Mouse (Mus musculus) embryonic facial prominence, embryonic 12.5 days (tissue): ENCODE data around the gene Ppara. TPM values are rescaled to one million over a fixed set of nuclear protein-coding genes. Genes with fewer than 3 reads are reported as not detected.

Experiments
- ATAC-seq: fragments of 200-750 bp; cut with Nextera tagmentation; 2 replicates; pipeline ENCODE4 v1.8.0; 2017; ENCODE audit not compliant: insufficient number of reproducible peaks, insufficient read depth, low FRiP score, low TSS enrichment
- H3K27ac ChIP-seq: fragments of 300-500 bp; sonication (generic); 2 replicates; pipeline ENCODE4 v1.5.1; 2016; ENCODE audit warnings: mild to moderate bottlenecking
- H3K27me3 ChIP-seq: fragments of 300-500 bp; sonication (generic); 2 replicates; pipeline ENCODE4 v1.6.1; 2016; ENCODE audit warnings: mild to moderate bottlenecking, moderate library complexity
- H3K36me3 ChIP-seq: fragments of 300-500 bp; sonication (generic); 2 replicates; pipeline ENCODE4 v1.6.1; 2016; ENCODE audit warnings: mild to moderate bottlenecking
- H3K4me1 ChIP-seq: fragments of 300-500 bp; sonication (generic); 2 replicates; pipeline ENCODE4 v1.6.1; 2016
- H3K4me2 ChIP-seq: fragments of 300-500 bp; sonication (generic); replicated peaks from 2 replicates; pipeline ENCODE4 v1.6.1; 2016; ENCODE audit warnings: mild to moderate bottlenecking, moderate library complexity
- H3K4me3 ChIP-seq: fragments of 300-500 bp; sonication (generic); 2 replicates; pipeline ENCODE4 v1.5.1; 2016; ENCODE audit warnings: mild to moderate bottlenecking
- H3K9ac ChIP-seq: fragments of 300-500 bp; sonication (generic); 2 replicates; pipeline ENCODE4 v1.6.1; 2016; ENCODE audit warnings: mild to moderate bottlenecking, moderate library complexity
- H3K9me3 ChIP-seq: fragments of 300-500 bp; sonication (generic); 2 replicates; pipeline ENCODE4 v1.6.1; 2016; ENCODE audit warnings: mild to moderate bottlenecking, moderate library complexity
- WGBS: fragments of 180-500 bp; shearing (Covaris S2); methylation state at CpG from one replicate; pipeline ENCODE4 v1.1.7; 2016; 5-methylcytosine and 5-hydroxymethylcytosine counted together
- polyA plus RNA-seq: library from polyadenylated mRNA; unstranded; fragments of >200 nt; fragmentation: Nextera tagmentation; extraction: Ambion mirVana; gene quantifications from 2 replicates; pipeline ENCODE4 v1.2.1, GENCODE M21; 2016

The Ppara gene
- polyA plus RNA-seq, result 1.7 and 2.2 TPM in 2 replicates

GRCm38 (mm10) chr15:85734571-85735033 lies at the start of gene Ppara:
Gene Ppara (plus strand): TSS chr15:85734983.
- Histone ChIP-seq H3K4me1 (peaks cover 6% of the 10 kb centered on the region; the same call in 1 of the 2 replicates), H3K36me3 (no peaks in the 10 kb centered on the region), H3K9me3 (no peaks in the 10 kb centered on the region), H3K9ac (peak within 1 kb of the TSS; percentile 68), H3K4me3 (peak within 1 kb of the TSS; percentile 72), H3K27ac (no peak within 1 kb of the TSS), H3K27me3 (peaks cover 63% of the 10 kb centered on the region), H3K4me2 (peak within 1 kb of the TSS; percentile 89)
- ATAC-seq, result no peak; the same call in 1 of the 2 replicates
- WGBS, result 4% methylated on average over 28 of the region's 28 CpGs

- Histone ChIP-seq H3K9ac (no peak overlapping the region), H3K27ac (peak overlapping the region; percentile 91), H3K4me2 (peak overlapping the region; percentile 17; the same call in 1 of the 2 replicates), H3K4me1 (peaks cover 22% of the 10 kb centered on the region), H3K4me3 (no peak overlapping the region), H3K9me3 (no peaks in the 10 kb centered on the region), H3K27me3 (no peaks in the 10 kb centered on the region), H3K36me3 (0 out of 2 replicates have a peak, but pooled peaks cover 7% of the 10 kb centered on the region)
- 62% methylated on average over 10 of the region's 11 CpGs for WGBS
- ATAC-seq, result peak; percentile 75
Observed at GRCm38 (mm10) chr15:85686641-85687395, 48.0 kb upstream of the Ppara start.

DNA sequence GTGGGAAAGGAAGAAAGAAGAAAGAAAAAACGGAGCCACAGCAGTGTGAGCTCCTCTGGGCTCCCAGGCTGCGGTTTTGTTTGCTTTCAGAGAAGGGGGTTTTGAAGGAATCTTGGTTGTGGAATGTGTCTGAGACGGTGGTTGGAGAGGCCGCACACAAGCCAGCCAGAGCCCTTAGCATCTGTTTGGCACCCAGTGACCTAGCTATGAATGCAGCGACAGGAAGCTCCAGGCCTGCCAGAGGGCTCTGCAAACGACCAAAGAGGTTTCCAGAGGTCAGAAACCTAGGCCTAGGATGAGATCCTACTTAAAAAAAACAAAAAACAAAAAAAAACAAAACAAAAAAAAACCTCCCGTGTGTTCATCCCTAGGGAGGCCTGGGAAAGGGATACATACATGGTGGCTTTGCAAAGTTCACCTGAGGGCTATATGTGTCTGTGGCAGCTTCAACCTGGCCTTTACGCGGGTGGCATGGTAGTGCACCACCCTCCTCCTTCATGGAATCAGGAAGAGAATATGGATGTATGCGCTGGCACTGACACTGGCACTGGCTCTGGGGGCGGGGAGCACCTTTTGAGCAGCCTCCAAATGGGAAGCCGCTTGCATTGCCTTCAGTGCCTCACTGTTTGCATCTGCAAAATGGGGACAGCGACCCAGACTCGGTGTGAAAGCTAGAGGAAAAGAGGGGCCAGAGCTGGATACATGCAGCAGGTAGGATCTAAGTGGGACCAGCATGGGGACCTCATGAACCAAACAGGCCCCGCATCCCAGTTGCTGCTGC lies 47.0 kb upstream of the Ppara start:
- no peak for ATAC-seq
- Histone ChIP-seq H3K9ac (0 out of 2 replicates have a peak overlapping the region, but pooled peaks have one; percentile 12), H3K4me2 (no peak overlapping the region), H3K4me1 (peaks cover 22% of the 10 kb centered on the region), H3K27me3 (no peaks in the 10 kb centered on the region), H3K9me3 (no peaks in the 10 kb centered on the region), H3K27ac (peak overlapping the region; percentile 91), H3K4me3 (no peak overlapping the region), H3K36me3 (0 out of 2 replicates have a peak, but pooled peaks cover 7% of the 10 kb centered on the region)
- WGBS, result 59% methylated on average over 15 of the region's 15 CpGs

DNA sequence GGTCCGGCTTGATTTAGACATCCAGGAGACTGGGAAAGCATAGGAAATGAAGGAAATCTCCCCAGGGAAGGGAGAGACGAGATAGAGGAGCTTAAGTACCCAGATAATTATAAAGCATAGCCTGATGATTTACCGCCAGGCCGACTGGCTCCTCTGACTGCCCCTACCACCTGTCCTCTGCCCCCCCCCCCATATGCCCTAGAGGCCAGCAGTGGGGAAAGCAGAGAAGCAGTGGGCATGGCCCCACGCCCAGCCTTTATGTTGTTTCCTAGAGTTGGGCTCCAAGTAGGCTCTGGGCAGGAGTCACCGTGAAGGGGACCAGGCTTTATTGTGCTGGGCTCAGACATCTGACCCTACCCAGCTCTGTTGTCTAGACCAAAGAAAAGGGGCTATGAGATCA lies 46.0 kb upstream of the Ppara start:
- Histone ChIP-seq H3K36me3 (peaks cover 11% of the 10 kb centered on the region), H3K27ac (no peak overlapping the region)
- 63% methylated on average over 6 of the region's 6 CpGs for WGBS

DNA sequence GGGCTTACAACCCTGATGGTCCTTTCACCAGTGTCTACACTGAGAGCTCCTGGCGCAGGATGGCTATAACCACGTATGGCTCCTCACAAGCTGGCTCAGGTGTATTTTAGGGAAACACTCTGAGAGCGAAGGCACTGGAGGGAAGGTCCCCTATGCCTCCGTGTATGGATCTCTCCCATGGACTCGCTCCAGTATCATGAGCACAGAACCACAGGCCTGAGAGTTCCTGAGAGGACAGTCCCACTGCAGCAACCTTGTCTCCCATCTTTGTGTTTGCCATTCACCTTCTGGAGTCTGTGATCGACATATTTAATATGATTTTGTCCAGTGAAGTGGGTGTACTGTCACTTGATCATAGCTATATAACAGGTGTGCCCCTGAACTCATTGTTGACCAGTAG lies 45.3 kb upstream of the Ppara start:
- 90% methylated on average over 6 of the region's 6 CpGs for WGBS
- H3K4me1 ChIP-seq, result peaks cover 22% of the 10 kb centered on the region
- H3K4me3 ChIP-seq, result no peak overlapping the region
- no peaks in the 10 kb centered on the region for H3K9me3 ChIP-seq
- no peak overlapping the region for H3K27ac ChIP-seq
- H3K4me2 ChIP-seq, result no peak overlapping the region
- peaks cover 13% of the 10 kb centered on the region for H3K36me3 ChIP-seq
- H3K27me3 ChIP-seq, result peaks cover 9% of the 10 kb centered on the region; the same call in 1 of the 2 replicates
- no peak for ATAC-seq
- H3K9ac ChIP-seq, result no peak overlapping the region

More for the DNA sequence above, 46.0 kb upstream of the Ppara start:
- Histone ChIP-seq H3K9me3 (no peaks in the 10 kb centered on the region), H3K4me2 (no peak overlapping the region), H3K4me3 (no peak overlapping the region), H3K27me3 (peaks cover 4% of the 10 kb centered on the region; the same call in 1 of the 2 replicates), H3K4me1 (peaks cover 22% of the 10 kb centered on the region), H3K9ac (no peak overlapping the region)
- no peak for ATAC-seq

DNA sequence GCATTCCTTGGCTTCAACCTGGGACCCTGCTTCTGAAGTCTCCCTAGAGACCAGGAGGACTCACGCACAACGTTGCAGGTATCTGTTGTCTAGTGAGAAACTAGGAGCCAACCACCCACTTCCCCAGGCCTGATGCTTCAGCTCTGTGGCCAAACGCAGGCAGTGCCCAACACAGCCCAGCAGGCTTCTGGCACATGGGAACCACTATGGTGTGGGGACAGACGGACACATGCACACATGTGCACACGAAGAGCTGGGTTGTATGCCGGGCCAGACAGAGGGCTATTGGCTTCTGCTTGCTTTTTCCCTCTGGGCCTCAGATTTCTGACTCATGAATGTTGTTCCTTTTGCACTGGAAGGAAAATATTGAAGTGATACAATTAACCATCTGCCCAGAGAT lies 44.7 kb upstream of the Ppara start:
- Histone ChIP-seq H3K4me2 (no peak overlapping the region), H3K4me3 (no peak overlapping the region), H3K27ac (no peak overlapping the region), H3K9me3 (no peaks in the 10 kb centered on the region), H3K4me1 (peaks cover 22% of the 10 kb centered on the region), H3K27me3 (peaks cover 9% of the 10 kb centered on the region; the same call in 1 of the 2 replicates), H3K9ac (no peak overlapping the region), H3K36me3 (peaks cover 16% of the 10 kb centered on the region)
- 89% methylated on average over 6 of the region's 6 CpGs for WGBS
- ATAC-seq, result no peak

GRCm38 (mm10) chr15:85690875-85691274 lies 43.9 kb upstream of the Ppara start:
- Histone ChIP-seq H3K4me1 (peaks cover 21% of the 10 kb centered on the region), H3K4me3 (no peak overlapping the region), H3K27me3 (peaks cover 9% of the 10 kb centered on the region; the same call in 1 of the 2 replicates), H3K9ac (no peak overlapping the region), H3K9me3 (no peaks in the 10 kb centered on the region), H3K36me3 (peaks cover 23% of the 10 kb centered on the region), H3K4me2 (no peak overlapping the region), H3K27ac (no peak overlapping the region)
- ATAC-seq, result no peak
- WGBS, result 89% methylated on average over 5 of the region's 5 CpGs

DNA sequence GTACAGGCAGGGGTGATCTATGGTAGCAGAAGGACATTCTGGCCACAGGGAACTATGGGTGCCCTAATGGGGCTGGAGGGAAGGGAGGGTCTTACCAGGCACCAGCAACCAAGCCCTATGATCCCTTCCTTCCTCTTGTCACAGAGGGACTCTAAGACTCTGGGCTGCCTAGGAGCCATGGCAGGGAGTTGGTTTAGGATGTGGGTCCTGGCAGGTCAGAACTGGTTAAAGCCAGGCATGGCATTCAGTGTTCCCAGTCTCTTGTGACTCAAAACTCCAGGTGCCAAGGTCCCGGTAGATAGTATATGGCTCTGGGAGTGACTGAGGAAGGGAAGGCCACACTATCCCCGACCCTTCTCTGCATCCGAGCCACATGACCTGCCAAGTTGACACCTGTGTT lies 41.7 kb upstream of the Ppara start:
- no peak overlapping the region for H3K27ac ChIP-seq
- peak; percentile 23; the same call in 1 of the 2 replicates for ATAC-seq
- H3K9me3 ChIP-seq, result no peaks in the 10 kb centered on the region
- H3K4me2 ChIP-seq, result no peak overlapping the region
- H3K36me3 ChIP-seq, result peaks cover 32% of the 10 kb centered on the region
- 85% methylated on average over 3 of the region's 3 CpGs for WGBS
- H3K4me1 ChIP-seq, result peaks cover under 1% of the 10 kb centered on the region; the same call in 1 of the 2 replicates
- no peak overlapping the region for H3K4me3 ChIP-seq
- H3K9ac ChIP-seq, result no peak overlapping the region
- peaks cover 9% of the 10 kb centered on the region; the same call in 1 of the 2 replicates for H3K27me3 ChIP-seq

GRCm38 (mm10) chr15:85693819-85694218 lies 41.0 kb upstream of the Ppara start:
- Histone ChIP-seq H3K9me3 (no peaks in the 10 kb centered on the region), H3K36me3 (peaks cover 36% of the 10 kb centered on the region)

GRCm38 (mm10) chr15:85694379-85694778 lies 40.4 kb upstream of the Ppara start:
- H3K36me3 ChIP-seq, result peaks cover 40% of the 10 kb centered on the region
- H3K4me2 ChIP-seq, result no peak overlapping the region
- H3K4me3 ChIP-seq, result no peak overlapping the region
- no peaks in the 10 kb centered on the region for H3K9me3 ChIP-seq
- peaks cover 9% of the 10 kb centered on the region; the same call in 1 of the 2 replicates for H3K27me3 ChIP-seq
- no peaks in the 10 kb centered on the region for H3K4me1 ChIP-seq
- WGBS, result 84% methylated on average over 1 of the region's 1 CpGs
- ATAC-seq, result no peak
- H3K27ac ChIP-seq, result no peak overlapping the region
- no peak overlapping the region for H3K9ac ChIP-seq

More at GRCm38 (mm10) chr15:85693819-85694218, 41.0 kb upstream of the Ppara start:
- Histone ChIP-seq H3K9ac (no peak overlapping the region), H3K27ac (no peak overlapping the region), H3K4me1 (no peaks in the 10 kb centered on the region), H3K4me2 (no peak overlapping the region), H3K27me3 (peaks cover 9% of the 10 kb centered on the region; the same call in 1 of the 2 replicates), H3K4me3 (no peak overlapping the region)
- WGBS, result 74% methylated on average over 2 of the region's 2 CpGs
- no peak for ATAC-seq

DNA sequence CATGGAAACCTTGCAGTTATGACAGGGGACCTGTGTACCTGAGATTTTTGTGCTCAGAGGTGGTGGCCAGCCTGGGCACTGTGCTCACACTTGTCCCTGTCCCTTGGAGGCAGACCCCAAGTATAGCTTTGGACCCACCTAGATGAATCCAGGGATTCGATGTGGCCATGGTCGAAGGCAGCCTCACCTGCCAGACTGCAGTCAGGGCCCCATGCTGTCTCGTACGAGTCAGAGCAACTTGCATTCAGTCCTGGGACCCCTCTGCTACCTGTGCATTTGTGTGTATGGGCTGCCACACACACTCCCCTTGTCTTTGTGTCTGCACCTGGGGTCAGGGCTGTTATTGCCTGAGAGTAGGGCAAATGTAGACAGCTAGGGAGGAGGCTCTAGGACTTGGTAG lies 39.5 kb upstream of the Ppara start:
- H3K27me3 ChIP-seq, result peaks cover 9% of the 10 kb centered on the region; the same call in 1 of the 2 replicates
- H3K9ac ChIP-seq, result no peak overlapping the region
- H3K36me3 ChIP-seq, result peaks cover 46% of the 10 kb centered on the region
- no peak overlapping the region for H3K27ac ChIP-seq
- H3K4me3 ChIP-seq, result no peak overlapping the region
- ATAC-seq, result no peak
- H3K4me2 ChIP-seq, result no peak overlapping the region
- no peaks in the 10 kb centered on the region for H3K9me3 ChIP-seq
- H3K4me1 ChIP-seq, result no peaks in the 10 kb centered on the region
- WGBS, result 95% methylated on average over 4 of the region's 4 CpGs
